Mouse (Mus musculus): ENCODE data around the gene Pitpnm1.

- TF ChIP-seq POLR2A (IDR thresholded peaks at IDR 0.05; ENCODE audit: insufficient read length, low read depth) (peak; percentile 21), TCF12 (IDR thresholded peaks at IDR 0.05; ENCODE audit: insufficient read depth, poor library complexity, severe bottlenecking) (no peak), MYOD1 (IDR thresholded peaks at IDR 0.05; ENCODE audit: control insufficient read depth in 1 of 3, insufficient read length in 2 of 3, low read depth in 2 of 3) (peak in 1 of 3 experiments; percentile 8), USF1 (IDR thresholded peaks at IDR 0.05; ENCODE audit: low read depth) (no peak), CEBPB (IDR thresholded peaks at IDR 0.05; ENCODE audit: insufficient read depth, poor library complexity, severe bottlenecking) (no peak)
Measured at GRCm38 (mm10) chr19:4156073-4156579, 56.3 kb downstream of the Pitpnm1 start.
